Mouse (Mus musculus): ENCODE measurements around the gene Astn2.

Astn2 gene

GRCm38 (mm10) chr4:65402836-65403634, 1001.4 kb downstream of the Astn2 start:
- DNase-seq (ENCODE audit: low spot score) = no peak

- DNase-seq (ENCODE audit: low spot score) = no peak
These were observed 1002.1 kb downstream of the Astn2 start for GRCm38 (mm10) chr4:65402286-65402685.

- no peak for DNase-seq (ENCODE audit: low spot score)
These were observed 1005.0 kb downstream of the Astn2 start for GRCm38 (mm10) chr4:65399457-65399856.

GRCm38 (mm10) chr4:65396806-65397205, 1007.6 kb downstream of the Astn2 start:
- no peak for DNase-seq (ENCODE audit: low spot score)

- no peak for DNase-seq (ENCODE audit: low spot score)
These were observed 1013.4 kb downstream of the Astn2 start for GRCm38 (mm10) chr4:65391001-65391400.

- DNase-seq (ENCODE audit: low spot score) = no peak
These were observed 1021.3 kb downstream of the Astn2 start for GRCm38 (mm10) chr4:65383070-65383469.

- DNase-seq (ENCODE audit: low spot score) = no peak
These were observed 1025.0 kb downstream of the Astn2 start for GRCm38 (mm10) chr4:65379461-65379860.

- no peak for DNase-seq (ENCODE audit: low spot score)
These were observed 1027.8 kb downstream of the Astn2 start for GRCm38 (mm10) chr4:65376571-65376970.

GRCm38 (mm10) chr4:65373841-65374240, 1030.6 kb downstream of the Astn2 start:
- no peak for DNase-seq (ENCODE audit: low spot score)

GRCm38 (mm10) chr4:65372731-65373130, 1031.7 kb downstream of the Astn2 start:
- DNase-seq (ENCODE audit: low spot score) = no peak

- no peak for DNase-seq (ENCODE audit: low spot score)
These were observed 1037.3 kb downstream of the Astn2 start for GRCm38 (mm10) chr4:65367135-65367534.

- DNase-seq (ENCODE audit: low spot score) = no peak
These were observed 1049.8 kb downstream of the Astn2 start for GRCm38 (mm10) chr4:65354580-65354979.

GRCm38 (mm10) chr4:65350521-65350920, 1053.9 kb downstream of the Astn2 start:
- DNase-seq (ENCODE audit: low spot score) = no peak

- DNase-seq (ENCODE audit: low spot score) = no peak
These were observed 1062.6 kb downstream of the Astn2 start for GRCm38 (mm10) chr4:65341766-65342165.

- no peak for DNase-seq (ENCODE audit: low spot score)
These were observed 1070.7 kb downstream of the Astn2 start for GRCm38 (mm10) chr4:65333718-65334117.

Measured in c-Kit-positive CD71-positive TER-119-positive erythroid progenitor cells, embryonic 14.5 days (primary cell).